Mouse (Mus musculus) brain, embryonic 14.5 days (tissue): ENCODE measurements at regions not wholly inside any gene's neighbourhood (a gene's known extent, or its start where the extent isn't known, plus 50 kb on each side); places are given as distances from the start of the nearest gene placed in this dataset.

Experiments used
- DNase-seq: peaks from one replicate; pipeline ENCODE4 v3.0.0-alpha.2; 2011; ENCODE audit warnings: low read depth
- CTCF ChIP-seq: fragments of 200-500 bp; IDR thresholded peaks from 2 replicates; pipeline ENCODE4 v1.5.1; 2012; ENCODE audit warnings: inconsistent platforms, mild to moderate bottlenecking, moderate library complexity, borderline replicate concordance; ENCODE audit not compliant: insufficient read depth, insufficient read length; ENCODE audit errors: extremely low read depth
- POLR2A ChIP-seq: fragments of 200-500 bp; IDR thresholded peaks from 2 replicates; pipeline ENCODE4 v1.6.1; 2012; ENCODE audit warnings: mild to moderate bottlenecking, inconsistent platforms, borderline replicate concordance; ENCODE audit not compliant: poor library complexity, insufficient read depth, insufficient read length, severe bottlenecking; ENCODE audit errors: extremely low read depth

DNA sequence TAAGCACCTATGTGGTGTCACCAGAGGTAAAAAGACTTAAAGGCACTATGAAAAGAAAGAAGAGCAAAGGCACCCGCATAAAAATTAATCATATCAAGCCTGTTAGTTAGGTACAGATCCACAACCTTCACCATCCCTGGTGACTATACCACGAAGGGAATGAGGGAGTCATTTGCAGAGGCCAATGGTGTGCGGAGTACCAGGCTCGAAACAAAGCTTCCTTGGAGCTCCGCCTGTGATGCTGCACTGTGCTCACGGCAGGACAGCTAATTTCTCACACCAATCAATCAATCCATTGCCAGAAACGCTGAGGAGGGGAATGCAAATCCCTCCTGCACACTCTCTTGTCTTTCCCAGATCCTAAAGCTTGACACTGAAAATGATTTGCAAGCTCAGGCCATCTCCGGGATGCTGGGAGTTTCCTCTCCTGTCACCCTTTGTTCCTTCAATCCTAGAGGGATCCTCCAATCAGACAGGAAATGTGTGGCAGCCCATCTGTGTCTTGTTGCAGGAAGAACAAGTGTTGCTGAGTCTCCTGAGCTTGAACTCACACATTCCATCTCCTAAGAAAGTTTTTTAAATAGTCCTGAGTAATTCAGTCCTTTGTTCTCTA, 653.6 kb downstream of the Diaph3 start:
- no peak for TF ChIP-seq CTCF
- peak; percentile 36 for DNase-seq

DNA sequence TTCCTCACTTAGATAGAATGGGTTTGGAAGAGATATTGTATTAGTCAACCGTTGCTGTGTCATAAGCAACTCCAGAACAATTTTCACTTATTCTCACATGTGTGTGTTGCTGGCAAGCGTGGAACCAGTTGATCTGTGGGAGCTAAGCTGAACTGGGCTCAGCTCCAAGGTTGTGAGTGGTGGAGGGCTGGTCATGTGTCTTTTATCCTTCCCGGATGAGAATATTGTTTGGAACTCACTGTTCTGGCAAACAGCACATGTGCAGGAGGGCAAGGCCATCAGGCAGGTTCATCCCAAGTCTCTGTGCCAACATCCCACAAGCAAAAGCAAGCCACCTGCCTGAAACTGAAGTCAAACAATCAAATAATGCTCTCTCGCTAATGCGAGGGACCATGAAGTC, 656.8 kb downstream of the Diaph3 start:
- TF ChIP-seq POLR2A (no peak), CTCF (no peak)
- DNase-seq, result peak; percentile 55

DNA sequence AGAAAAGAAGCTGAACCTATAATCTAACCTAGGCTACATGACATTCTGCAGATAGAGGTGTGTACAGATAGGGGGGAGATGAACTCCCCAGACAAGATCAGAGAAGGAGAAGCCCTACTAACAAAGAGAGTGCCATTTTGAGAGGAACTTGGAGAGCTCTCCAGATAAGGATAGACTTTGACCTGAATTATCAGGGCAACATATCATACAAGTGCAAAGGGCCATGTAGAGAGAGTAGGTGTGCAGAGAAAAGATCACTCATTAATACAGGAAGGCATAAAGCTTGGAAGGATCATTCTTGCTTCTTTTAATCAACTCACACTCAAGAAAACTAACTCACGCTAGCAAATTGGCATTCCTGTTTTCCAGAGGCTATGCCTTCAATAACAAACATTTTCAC, 667.4 kb downstream of the Diaph3 start:
- TF ChIP-seq POLR2A, result no peak
- TF ChIP-seq CTCF, result no peak
- no peak for DNase-seq

DNA sequence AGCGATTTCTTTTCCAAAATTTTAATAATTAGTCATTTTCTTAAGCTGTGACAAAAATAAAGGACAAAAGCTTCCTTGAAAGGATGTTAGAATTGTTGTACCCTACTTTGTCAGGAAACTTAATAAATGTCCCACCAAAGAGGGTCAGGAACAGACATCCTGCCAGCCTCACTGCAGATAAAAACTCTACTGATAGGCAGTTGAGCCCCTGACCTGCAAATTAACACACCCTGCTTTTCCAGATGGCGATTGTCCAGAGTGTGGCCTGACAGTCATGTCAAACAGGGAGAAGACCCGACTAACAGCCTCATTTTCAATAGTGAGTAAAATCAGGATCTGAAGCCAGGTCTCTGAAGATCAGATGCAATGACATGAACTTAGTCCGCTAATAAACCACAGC, 670.6 kb downstream of the Diaph3 start:
- TF ChIP-seq CTCF (no peak), POLR2A (no peak)
- no peak for DNase-seq

DNA sequence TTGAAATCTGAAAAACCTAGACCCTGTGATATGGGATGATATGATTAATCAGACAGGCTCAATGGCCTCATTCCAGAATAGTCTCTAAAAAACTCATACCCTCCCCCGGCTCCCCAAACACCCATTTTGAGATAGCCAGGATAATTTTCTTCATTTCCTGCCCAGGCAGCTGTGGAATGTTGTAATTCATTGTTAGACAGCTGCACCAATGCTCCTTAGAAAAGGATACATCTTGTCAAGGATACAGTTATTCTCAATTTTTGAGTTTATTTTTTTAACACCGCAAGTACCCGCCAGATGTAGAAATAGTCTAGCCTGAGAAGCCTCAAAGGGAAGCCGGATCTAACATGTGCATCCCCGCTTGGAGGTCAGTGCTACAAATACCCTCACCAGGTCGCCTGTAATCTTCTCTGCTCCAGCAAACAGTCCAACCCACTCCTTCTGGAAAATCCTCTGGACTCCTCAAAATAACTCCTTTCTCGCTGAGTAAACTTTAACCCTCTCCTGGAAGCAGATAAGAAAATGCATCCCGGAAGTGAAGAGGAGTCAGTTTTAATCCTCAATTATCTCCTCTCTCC, 673.1 kb downstream of the Diaph3 start:
- TF ChIP-seq CTCF, result no peak
- TF ChIP-seq POLR2A, result no peak
- DNase-seq, result peak; percentile 33

DNA sequence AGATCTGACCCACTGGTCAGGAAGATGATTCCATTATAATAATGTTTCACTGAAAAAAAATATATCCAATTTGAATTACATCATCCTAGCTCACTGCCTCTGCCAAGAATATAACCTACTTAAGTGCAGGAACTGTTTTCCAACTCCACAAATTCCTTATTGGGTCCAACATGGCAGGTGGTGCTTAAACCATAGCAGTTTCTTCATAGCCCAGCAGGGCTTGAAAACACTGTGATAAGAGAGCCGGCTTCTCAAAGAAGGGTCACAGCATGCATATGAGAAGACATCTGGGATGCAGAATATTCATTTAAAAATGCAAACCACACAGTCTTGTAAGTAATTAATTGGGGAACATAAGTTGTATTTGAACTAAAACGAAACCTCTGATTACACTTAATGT, 677.6 kb downstream of the Diaph3 start:
- TF ChIP-seq POLR2A (no peak), CTCF (no peak)
- DNase-seq, result peak; percentile 46

DNA sequence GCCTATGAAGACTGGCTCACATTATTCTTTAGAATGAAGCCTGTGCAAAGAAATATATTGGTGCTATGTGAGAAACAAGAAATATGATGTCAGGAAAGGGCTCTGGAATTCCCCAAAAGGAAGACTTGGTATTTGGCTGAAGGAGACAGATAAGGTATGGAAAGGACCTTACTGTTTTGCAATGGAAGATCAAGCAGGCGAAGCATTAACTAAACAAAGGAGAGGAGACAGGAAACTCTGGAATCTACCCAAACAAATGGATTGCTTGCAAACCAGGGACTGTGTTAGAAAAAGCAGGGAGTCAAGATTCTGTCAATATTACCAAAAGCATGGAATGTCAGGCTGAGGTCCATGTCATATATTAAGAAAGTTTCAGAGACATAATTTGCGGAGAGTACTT, 687.9 kb downstream of the Diaph3 start:
- no peak for TF ChIP-seq CTCF
- TF ChIP-seq POLR2A, result no peak
- DNase-seq, result no peak

DNA sequence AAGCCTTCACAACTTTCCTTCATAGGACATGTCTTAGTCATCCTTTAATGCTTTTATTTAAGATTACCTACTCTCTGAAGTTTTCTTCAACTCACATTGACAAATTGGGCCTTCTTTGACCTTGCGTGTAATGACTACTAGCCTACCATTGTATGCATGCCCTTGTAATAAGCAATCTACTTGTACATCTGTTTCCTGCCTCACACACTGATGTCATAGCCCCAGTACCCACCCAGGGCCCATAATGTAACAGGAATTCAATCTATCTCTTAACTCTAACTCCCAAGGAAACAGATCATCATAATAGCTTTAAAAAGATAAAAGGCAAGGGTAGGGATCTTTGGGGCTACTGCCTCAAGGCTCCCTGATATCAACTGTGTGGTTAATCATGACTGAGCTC, 690.4 kb downstream of the Diaph3 start:
- TF ChIP-seq CTCF, result no peak
- no peak for TF ChIP-seq POLR2A
- DNase-seq, result no peak

DNA sequence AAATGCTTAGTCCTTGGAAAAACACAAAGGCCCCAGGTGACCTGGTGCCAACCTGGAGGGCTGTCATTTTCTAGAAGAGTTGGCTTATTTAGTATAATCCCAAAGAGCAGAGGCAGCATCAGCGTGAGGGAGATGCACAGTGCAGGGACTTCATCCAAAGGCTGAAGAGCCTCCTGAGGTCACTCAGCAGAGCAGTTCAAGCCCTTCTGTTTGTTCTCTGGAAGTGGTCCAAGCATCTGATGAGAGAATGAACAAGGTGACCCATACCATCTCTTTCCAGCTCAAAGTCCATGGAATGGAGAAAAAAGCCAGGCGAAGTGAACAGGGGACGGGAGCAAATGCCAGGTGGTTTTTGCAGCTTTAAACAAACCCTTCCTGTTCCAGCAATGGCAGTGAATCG, 695.9 kb downstream of the Diaph3 start:
- no peak for DNase-seq
- TF ChIP-seq POLR2A (no peak), CTCF (no peak)

DNA sequence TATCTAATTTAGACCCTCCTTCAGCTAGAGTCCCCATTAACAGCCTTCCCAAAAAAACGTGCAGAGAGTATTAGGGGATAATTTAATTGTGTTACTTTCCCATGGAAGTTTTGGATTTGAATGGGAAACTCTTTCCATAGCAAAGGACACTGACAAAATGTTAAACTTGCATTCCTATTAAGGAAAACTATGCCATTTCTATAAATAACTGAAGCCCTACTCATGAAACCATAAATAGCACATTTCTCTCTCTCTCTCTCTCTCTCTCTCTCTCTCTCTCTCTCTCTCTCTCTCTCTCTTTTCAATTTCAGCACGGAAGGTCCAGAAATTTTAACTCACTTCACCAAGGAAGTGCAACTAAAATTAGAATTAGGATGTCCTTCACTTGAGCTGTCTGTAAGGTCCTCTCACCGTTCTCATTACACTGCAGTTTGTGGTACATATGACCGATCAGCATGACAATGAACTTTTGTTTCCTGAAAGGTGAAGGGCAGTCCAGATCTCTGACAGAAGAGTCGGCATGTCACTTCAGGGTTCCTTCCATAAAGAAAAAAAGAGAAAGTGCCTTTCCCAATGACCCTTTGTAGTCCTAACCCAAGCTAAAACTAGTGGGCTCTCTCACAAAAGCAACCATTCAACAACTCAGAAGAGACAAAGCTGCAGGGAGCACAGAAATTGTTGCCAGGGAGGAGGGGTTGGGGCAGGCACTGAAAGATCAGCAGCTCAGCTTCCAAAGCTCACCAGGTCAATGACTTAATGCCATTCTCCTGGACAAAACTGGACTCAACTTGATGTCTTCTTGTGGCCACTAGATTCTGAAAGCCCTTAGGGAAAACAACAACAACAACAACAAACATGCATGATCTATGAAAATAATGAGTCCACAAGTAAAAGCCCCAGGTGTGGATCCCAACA, 696.9 kb downstream of the Diaph3 start:
- no peak for DNase-seq
- no peak for TF ChIP-seq POLR2A
- TF ChIP-seq CTCF, result no peak

DNA sequence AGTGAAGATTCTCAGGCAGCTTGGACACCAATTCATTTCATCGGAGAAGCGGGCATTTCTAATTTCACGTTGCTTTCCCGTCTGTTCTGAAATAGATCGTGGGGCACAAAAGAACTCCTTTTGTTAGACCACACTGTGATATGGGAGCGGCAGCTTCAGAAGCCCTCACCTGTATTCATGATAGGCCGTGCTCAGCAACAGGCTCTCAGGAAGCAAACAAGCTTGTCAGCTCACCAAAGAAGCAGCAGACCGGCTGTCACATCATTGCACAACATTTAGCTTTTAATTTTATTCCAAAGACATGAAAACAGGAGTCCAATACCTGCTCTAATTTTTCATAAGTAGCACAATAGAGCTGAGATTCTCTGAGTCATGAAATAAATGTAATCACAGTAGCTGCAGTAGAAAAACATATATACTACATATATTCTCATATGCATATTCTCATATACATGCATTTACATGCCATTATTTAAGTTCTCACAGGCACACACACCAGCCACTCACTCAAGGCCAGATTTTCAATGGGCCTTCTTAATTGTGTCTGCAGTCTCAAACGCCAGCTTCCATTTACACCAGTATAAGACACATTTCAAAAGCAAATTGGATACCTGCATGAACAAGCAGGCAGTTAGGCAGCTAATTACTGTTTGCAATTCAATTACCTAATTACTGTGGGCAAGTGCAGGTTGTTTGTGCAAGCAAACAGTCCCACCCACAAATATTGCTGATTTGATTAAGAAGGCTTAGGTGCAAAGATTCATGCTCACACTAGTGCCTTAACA, 698.9 kb downstream of the Diaph3 start:
- no peak for TF ChIP-seq CTCF
- TF ChIP-seq POLR2A, result no peak
- peak; percentile 90 for DNase-seq
